Mouse (Mus musculus): ENCODE measurements around the gene Snrpd2. TPM values are rescaled to one million over a fixed set of nuclear protein-coding genes. Genes with fewer than 3 reads are reported as not detected.
"Not testable (repeated sequence)": the region's sequence is repeated elsewhere in the genome, so short reads cannot be mapped to it uniquely, and the experiment has no call there.

Snrpd2 gene
- polyA plus RNA-seq, 1 experiment from 2014 or later: 154 TPM

- DNase-seq (ENCODE audit: low spot score): peak; percentile 100
Observed at GRCm38 (mm10) chr7:19148875-19149541, 514 bp upstream of the Snrpd2 start, which contains the start of gene Qpctl. Gene Qpctl, minus strand, starts transcription at chr7:19149291.

- not testable (repeated sequence) for DNase-seq (ENCODE audit: low spot score)
Observed at GRCm38 (mm10) chr7:19151121-19151520, 1.6 kb downstream of the Snrpd2 start.

GRCm38 (mm10) chr7:19154796-19155195 lies 5.3 kb downstream of the Snrpd2 start:
- DNase-seq (ENCODE audit: low spot score): no peak

- DNase-seq (ENCODE audit: low spot score): peak; percentile 15
Observed at GRCm38 (mm10) chr7:19155825-19156475, 6.4 kb downstream of the Snrpd2 start.

DNA sequence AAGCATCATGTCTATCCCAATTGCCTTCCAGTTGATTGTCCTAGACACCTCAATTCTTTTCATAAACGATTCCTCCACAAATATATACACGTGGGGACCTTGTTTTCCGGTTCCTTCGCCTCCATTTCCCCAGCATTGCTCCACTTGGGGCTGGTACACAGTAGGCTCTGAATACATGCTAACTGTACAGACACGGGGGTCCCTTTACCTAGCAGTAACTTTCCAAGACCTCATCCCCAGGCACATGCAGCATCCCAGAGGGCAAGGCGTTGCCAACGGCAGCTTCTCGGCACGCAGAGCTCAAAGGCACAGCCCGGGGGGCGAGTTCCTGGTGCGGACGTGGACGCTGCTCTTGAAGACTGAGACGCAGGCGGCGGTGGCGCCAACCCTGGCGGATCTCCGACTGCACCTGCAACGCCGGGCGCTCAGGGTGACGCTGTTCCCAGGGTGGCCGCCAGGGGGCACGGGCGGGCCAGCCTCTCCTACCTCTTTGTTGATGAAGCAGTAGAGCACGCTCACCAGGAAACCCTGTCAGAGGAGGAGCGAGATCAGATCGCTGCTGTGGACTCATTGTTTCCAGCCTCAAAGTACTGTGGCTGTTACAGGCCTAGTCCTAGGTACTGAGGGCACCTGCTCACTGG lies 7.8 kb downstream of the Snrpd2 start:
- DNase-seq (ENCODE audit: low spot score): peak; percentile 93

GRCm38 (mm10) chr7:19158601-19159000 lies 9.1 kb downstream of the Snrpd2 start:
- DNase-seq (ENCODE audit: low spot score): no peak

- no peak for DNase-seq (ENCODE audit: low spot score)
Observed at GRCm38 (mm10) chr7:19159411-19159810, 9.9 kb downstream of the Snrpd2 start.

DNA sequence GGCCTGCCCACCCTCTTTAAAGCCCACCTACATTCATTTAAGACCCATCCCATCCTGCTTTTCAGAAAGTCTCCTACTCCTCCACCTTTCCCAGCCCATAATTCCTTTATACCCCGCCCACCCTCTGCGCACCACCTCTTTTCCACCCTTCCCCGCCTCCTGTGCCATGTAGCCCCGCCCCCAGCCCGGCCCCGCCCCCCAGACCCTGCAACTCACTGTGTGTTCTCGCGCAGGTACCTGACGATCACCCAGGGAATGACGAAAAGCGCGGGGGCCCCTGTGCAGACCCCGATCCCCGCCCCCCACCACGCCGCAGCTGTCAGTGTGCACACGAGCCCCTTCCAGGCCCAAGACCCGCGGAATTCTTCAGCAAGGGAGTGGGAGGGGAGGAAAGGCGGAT lies 10.6 kb downstream of the Snrpd2 start:
- peak; percentile 48 for DNase-seq (ENCODE audit: low spot score)

DNA sequence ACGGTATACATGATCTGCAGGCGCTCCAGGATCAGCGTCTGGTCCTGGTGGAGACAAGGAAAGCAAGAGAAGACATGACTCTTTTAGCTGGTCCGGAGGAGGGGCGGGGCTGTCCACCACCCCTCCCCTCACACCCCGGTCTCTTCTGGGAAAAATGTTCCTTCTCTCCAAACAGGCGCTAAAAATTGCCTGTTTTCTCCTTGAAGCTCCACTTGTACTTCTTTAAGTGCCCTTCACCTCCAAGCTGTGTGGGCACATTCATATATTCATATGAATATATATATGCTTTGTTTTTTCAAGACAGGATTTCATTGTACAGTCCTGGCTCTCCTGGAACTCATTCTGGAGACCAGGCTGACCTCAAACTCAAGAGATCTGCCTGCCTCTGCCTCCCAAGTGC lies 13.4 kb downstream of the Snrpd2 start:
- DNase-seq (ENCODE audit: low spot score): no peak

DNA sequence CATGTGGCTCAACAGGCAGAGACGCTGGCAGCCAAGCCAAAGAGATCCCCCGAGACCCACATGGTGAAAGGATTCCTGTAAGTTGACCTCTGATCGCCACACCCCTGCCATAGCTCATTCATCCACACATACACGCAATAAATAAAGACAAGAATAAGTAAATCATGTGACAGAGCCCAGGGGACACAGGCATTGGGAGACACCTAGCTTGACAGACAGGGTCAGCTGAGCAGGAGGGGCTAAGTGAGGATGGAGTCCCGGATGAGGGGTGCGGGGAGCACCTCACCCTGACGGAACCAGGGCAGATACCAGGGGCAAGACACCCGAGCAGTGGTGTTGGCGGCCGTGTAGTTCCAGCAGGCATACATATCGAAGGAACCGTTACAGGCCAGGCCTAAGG lies 14.2 kb downstream of the Snrpd2 start:
- no peak for DNase-seq (ENCODE audit: low spot score)

GRCm38 (mm10) chr7:19164189-19164588 lies 14.7 kb downstream of the Snrpd2 start:
- no peak for DNase-seq (ENCODE audit: low spot score)

DNA sequence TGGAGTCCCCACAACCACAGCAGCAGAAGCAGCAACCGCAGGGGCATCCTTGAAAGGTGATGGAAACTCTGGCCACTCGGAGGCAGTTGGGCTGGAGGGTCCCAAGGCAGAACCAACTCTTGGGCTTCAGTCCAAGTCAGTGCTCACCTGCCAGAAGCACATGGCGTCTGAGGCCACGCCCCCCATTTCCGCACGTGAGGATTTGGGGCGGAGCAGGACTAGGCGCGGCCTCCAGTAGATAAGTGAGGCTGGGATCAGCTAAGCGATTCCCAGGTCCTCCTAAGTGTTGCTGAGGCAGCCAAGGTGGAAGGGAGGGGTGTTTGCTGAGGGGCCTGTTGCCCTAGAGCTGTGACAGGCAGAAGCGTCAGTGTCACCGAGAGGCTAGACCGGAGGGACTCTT lies 15.5 kb downstream of the Snrpd2 start:
- DNase-seq (ENCODE audit: low spot score): peak; percentile 38

DNA sequence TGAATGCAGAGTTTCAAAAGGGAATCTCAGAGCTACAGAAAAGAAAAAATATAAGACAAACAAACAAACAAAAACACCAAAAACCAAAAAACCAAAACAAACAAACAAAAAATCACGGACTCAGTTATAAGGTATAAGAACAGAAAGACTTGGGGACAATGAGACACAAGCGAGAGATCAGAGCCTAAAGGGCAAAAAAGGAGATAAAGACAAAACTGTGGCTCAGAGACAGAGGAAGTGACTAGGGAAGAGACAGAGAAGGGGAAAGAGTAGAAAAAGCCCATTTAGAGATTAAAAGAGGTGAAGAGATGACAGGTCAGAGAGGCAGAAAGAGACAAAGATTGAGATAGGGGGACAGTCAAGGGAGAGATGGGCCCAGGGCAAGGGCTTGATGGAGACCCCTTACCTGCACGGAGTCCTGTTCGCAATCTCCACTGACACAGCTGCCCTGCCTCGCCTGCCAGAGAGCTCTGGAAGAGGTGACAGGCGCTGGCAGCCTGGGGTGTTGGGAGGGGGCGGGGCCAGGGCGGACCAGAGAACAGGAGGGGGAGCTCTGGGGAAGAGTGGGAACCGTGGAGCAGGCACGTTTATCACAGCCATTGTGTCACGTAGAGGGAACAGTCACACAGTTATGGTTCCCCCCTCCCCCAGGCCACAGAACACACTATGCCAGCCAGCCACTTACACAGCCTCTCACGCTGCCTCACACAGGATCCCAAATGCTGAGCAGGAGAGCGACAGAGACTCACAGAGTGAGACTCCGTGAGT lies 16.3 kb downstream of the Snrpd2 start, which contains the start of gene Gipr:
Gene Gipr (minus strand): TSS at position 472 of the 768 bp plus-strand sequence.
- DNase-seq (ENCODE audit: low spot score): no peak

DNA sequence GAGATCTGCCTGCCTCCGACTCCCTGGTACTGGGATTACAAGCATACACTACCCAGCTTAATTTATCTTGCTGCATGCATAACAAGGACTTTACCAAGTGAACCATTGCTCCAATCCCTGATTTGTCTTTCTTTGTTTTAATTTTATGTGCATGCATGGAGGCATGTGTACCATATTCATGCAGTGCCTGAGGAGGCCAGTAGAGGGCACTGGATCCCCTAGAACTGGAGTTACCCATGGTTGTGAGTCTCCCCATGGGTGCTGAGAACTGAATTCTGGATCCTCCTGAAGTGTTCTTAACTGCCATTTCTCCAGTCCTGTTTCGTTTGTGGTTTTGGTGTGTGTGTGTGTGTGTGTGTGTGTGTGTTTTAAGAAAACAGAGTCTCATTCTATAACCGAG lies 17.5 kb downstream of the Snrpd2 start:
- no peak for DNase-seq (ENCODE audit: low spot score)

DNA sequence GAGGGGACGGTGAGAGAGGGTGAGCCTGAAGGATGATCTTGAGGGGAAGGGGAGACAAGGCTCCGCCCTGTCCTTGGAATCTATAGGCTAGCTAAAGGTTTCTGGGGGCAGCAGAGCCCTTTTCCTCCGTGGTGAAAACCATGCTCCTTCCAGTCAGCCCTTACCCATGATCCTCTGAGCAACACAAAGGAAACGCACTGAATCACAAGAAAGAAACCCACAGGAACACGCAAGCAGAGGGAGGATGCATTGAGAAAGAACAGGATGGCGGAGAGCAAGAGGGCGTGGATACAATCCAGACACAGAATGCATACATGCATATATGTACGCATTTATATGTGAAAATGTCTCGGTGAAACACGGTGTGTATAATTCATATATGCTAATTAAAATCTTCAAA lies 20.0 kb downstream of the Snrpd2 start:
- no peak for DNase-seq (ENCODE audit: low spot score)

DNA sequence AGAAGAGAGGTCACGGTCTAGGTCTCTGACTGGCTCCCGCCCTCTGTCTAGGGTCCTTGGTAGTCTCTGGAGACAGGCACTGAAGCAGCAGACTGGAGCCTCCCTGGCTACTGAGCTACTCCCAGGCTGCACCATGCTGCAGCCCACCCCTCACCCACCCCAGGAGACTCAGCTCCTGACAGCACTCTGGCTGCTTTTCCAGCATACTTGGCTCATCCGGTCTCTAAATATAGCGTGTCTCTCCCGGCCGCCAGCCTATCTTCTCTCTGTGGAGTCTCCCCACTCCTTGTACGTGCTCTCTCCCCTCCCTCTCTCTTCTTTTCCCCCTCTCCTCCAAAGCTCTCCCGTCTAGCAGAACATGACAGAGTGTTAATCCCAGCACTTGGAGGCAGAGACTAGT lies 20.6 kb downstream of the Snrpd2 start:
- DNase-seq (ENCODE audit: low spot score): no peak

DNA sequence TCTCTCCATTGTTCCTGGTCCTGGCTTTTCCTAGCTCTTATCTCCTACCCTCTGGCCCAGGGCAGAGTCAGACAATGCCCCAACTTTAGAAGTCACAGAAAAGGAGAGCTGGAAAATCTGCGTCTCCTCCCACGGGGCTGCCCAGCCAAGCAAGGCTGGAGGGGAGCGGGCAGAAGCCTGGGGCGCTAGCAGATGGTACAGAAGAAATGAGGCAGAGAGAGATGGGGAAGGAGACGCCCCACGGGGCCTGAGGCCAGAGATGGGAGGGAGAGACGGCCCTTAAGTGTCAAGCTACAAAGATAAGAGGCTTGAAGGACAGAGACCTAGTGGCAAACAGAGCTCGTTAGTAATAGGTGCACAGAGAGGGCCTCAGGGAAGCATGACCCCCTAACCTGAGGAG lies 22.3 kb downstream of the Snrpd2 start:
- no peak for DNase-seq (ENCODE audit: low spot score)

GRCm38 (mm10) chr7:19172874-19173273 lies 23.4 kb downstream of the Snrpd2 start:
- peak; percentile 86 for DNase-seq (ENCODE audit: low spot score)

DNA sequence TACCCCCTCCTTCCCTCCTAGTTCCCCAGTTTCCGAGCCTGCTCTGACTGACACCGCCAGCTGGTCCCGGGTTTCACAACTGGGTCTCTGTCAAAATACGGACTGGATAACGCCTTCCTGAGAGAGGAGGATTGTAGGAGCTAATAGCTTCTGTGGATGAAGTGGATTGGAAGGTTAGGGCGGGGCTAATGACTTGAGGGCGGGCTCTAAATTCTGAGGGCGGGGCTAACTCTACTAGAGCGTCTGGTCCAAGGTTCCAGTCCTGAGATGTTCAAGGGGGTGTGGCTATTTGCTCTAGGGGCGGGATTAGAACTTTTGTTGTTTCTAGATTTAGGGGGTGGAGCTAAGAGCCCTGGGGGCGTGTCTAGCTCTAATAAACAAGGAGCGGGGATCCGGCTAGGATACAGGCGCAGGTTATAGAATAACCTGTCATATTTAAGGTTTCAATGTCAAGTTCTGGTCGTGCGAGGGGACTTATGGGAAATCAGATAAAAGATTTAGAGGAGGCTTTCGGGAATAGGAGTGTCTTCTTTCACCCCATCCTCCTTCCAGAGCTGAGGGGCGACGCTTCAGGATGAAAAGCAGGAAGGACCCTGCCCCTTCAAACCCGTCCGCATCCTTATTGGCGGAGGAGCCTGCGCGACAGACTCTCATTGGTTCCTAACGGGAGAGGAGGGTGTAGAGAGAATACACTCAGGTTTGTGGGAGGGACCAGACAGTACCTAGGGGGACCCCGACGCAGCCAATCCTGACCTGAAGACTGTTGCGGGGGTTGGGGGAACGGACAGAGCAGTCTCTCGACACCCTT lies 26.4 kb downstream of the Snrpd2 start, which contains the start of gene Eml2:
Gene Eml2 (plus strand): TSS at position 714 of the 808 bp plus-strand sequence.
- DNase-seq (ENCODE audit: low spot score): no peak

DNA sequence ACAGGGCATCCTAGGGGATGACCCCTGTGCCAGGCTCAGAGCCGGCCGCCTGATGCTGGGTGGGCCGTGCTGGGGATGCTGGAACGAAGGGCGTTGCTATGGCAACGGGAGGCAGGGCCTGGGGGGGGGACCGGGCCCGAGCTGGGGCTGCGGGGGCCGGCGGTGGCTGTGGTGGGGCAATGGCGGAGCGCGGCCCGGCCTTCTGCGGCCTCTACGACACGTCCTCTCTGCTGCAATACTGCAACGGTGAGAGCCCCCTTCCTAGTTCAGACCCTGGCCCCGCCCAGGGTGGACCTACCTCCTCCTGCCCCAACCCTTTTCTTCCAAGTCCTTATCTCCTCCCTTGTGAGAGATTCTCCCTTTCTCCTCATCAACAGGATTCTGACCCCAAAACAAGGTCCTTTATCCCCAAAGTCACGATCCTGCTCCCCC lies 27.0 kb downstream of the Snrpd2 start:
- DNase-seq (ENCODE audit: low spot score): no peak

DNA sequence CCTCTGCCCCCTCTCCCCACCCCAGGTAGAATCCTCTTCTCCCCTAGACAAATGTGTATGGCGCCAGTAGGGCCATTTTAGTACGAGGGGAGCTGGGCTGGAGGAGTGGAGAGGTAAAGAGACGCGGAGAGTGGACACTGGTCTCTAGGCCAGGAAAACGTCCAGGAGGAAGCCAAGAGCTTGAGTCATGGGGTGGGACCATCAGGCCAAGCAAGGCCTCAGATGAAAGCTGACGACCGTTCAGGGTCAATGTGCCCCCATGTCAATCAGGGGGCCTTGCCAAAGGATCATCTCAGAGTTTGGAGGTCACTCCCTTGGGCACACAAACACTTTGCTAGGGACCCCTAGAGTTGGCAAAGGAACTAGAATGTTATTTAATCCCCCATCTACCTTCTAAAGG lies 27.7 kb downstream of the Snrpd2 start:
- DNase-seq (ENCODE audit: low spot score): no peak

Measured in thymus, postnatal 0 days (tissue).